Mouse (Mus musculus): ENCODE measurements around the gene Gm5800. TPM values are rescaled to one million over a fixed set of nuclear protein-coding genes. Genes with fewer than 3 reads are reported as not detected.
"Not testable (repeated sequence)": the region's sequence is repeated elsewhere in the genome, so short reads cannot be mapped to it uniquely, and the experiment has no call there.

Gm5800 gene
- total RNA-seq (2022), result not detected

DNA sequence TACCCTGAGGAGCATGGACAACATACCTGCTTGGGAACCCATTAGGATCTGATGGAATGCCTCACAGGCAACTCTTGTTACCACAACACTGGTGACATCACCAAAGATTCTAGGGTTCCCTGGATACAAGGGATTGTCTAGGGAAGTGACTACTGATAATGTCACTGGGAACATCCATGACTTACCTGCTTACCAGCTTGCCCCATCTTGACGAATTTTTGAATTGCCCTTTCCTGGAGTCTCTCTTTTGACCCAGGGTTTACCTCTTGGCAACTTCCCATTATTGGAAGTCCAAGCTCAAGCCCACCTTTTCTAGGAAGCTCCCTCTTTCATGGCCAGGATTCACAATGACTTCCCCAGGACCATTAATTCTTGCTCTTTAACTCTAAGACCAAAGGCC lies at the start of gene Gm5800:
Gene Gm5800 (minus strand): TSS at position 101 of the 400 bp plus-strand sequence.
- no peak for DNase-seq (ENCODE audit: low spot score)

- DNase-seq (ENCODE audit: low spot score), result no peak
Observed at GRCm38 (mm10) chr14:51755944-51756343, 39.0 kb upstream of the Gm5800 start.

- DNase-seq (ENCODE audit: low spot score), result no peak
Observed at GRCm38 (mm10) chr14:51740347-51741170, 23.6 kb upstream of the Gm5800 start.

DNA sequence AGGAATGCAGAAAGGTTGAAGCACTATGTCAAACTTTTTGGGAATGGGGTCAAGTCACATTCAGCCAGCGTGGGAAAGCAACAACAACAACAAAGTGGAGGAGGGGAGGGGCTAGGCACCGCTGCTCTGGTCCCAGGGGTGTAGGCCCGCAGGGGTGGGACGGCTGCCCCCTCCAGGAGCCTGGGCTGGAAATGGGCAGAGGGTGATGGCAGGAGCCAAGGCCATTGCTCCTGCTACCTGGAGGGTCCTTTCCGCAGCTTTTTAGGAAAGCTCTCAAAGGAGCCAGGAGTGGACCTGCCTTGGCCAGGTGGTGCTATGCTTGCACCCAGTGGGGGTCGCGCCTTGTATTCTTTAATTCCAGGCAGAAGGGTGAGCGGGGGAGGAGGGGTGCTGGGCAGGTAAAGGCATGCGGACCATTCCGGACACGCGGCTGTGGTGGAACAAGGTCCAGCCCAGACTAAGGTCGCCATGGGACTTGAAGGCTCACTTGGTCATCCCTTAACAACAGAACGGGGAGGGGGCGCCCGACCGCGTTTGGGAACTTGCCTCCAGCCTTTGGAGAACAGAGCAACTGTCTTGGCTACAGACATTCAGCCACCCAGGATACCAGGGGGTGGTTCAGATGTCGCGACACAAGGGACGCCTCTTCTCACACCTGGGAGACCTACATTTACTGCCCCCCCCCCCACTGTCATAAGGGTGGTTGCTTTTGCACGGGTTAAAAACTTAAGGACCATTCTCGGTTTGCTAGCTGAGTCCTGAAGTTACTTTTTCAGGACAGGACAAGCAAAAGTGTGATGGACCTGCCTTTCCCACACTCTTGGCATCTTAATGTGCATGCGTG lies 22.4 kb upstream of the Gm5800 start:
- no peak for DNase-seq (ENCODE audit: low spot score)

DNA sequence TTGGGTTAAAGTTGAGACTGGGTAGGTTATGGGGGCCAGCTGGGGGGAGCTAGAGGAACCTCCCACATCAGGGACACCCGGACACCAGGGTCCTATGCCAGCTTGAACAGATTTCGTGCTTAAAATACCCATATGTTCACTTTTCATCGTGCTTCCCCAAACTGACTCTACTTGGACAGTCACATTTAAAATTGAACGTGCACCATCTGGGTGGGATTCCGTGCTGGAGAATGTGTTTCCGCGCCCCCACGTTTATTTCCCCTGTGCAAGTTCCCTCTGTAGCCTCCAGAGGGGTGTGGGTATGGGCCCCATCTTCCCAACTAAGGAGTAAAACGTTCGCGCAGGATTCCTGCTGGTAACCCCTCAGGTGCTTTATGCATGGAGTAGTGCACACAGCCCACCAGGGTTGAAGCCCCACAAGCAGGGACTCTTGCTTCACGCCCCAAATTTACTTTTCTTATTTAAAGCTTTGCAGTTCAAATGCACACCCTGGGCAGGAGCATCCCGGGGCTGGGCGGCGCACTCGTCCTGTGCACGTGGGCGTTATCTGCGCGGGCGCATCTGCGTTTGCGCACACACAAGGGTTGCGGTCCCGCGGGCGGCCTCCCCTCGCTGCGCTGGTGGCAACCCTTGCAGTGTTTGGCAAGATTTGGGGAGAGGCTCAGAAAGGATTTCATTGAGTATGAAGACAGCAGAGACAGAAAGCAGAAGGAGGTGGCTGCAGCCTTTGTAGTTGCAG lies 21.6 kb upstream of the Gm5800 start:
- no peak for DNase-seq (ENCODE audit: low spot score)

DNA sequence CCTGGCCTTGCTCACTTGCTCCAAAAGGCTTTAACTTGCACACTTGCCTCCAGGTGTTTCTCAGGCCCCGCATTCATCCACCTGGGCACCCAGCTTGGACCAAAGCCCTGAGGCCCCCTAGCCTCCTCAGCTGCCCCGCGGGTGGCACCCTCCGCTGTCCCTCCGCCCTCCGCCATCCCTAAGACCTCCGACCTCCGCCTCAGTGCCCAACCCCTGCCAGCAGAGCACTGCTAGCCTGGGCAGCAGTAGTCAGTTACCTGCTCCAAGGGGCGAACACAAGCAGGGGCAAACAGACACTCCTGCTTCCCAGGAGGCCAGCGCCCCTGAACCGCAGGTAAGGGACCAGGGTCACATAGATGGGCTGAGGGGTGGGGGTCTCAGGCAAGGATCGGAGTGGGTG lies 21.0 kb upstream of the Gm5800 start:
- no peak for DNase-seq (ENCODE audit: low spot score)

- not testable (repeated sequence) for DNase-seq (ENCODE audit: low spot score)
Observed at GRCm38 (mm10) chr14:51695368-51695767, 21.6 kb downstream of the Gm5800 start, which contains the start of gene Gm17079. TSS of gene Gm17079 (minus strand) at chr14:51695468.

GRCm38 (mm10) chr14:51677269-51677668 lies 39.7 kb downstream of the Gm5800 start:
- no peak for DNase-seq (ENCODE audit: low spot score)

Other genes with a start within 250 kb of the Gm5800 start
- not detected for gene Gm5622, start 164.4 kb downstream of the Gm5800 start, total RNA-seq (2022)
- gene Gm17175, start 143.1 kb downstream of the Gm5800 start, total RNA-seq (2022), result not detected
- gene Gm17174, start 125.0 kb downstream of the Gm5800 start, total RNA-seq (2022), result not detected
- gene Gm17078, start 105.9 kb downstream of the Gm5800 start, total RNA-seq (2022), result not detected
- not detected for gene Gm4181, start 81.5 kb downstream of the Gm5800 start, total RNA-seq (2022)
- gene Gm17079, start 21.7 kb downstream of the Gm5800 start, total RNA-seq (2022), result not detected
- not detected for gene Ang4, start 56.4 kb upstream of the Gm5800 start, total RNA-seq (2022)
- gene AY358078, start 82.9 kb upstream of the Gm5800 start, total RNA-seq (2022), result not detected
- gene Ear6, start 136.5 kb upstream of the Gm5800 start, total RNA-seq (2022), result not detected
- 10 to 100 TPM; 17.9 to 26.4 (median 22.7) TPM for gene Mettl17, start 167.7 kb upstream of the Gm5800 start, total RNA-seq (2022)
- gene Slc39a2, start 175.7 kb upstream of the Gm5800 start, total RNA-seq (2022), result under 1 TPM in 2 of 4 experiments, not detected in 2; 0.17 to 0.44 TPM
- gene Ndrg2, start 197.0 kb upstream of the Gm5800 start, total RNA-seq (2022), result 1,000 to 10,000 TPM; 1,477 to 1,608 (median 1,523) TPM
- gene Tppp2, start 201.2 kb upstream of the Gm5800 start, total RNA-seq (2022), result not detected
- not detected for gene Rnase13, start 205.6 kb upstream of the Gm5800 start, total RNA-seq (2022)